Mouse (Mus musculus) kidney, adult 2 months (tissue): ENCODE data around the gene Cdh18. TPM values are rescaled to one million over a fixed set of nuclear protein-coding genes. Genes with fewer than 3 reads are reported as not detected.
"Not testable (repeated sequence)": the region's sequence is repeated elsewhere in the genome, so short reads cannot be mapped to it uniquely, and the experiment has no call there.

ENCODE experiments used
- DNase-seq: peaks from one replicate; pipeline ENCODE4 v3.0.0; 2021
- H3K27ac ChIP-seq: fragments of 200-500 bp; 2 replicates; pipeline ENCODE4 v1.5.1; 2012; ENCODE audit warnings: low read depth, low read length, control low read depth, inconsistent platforms; ENCODE audit not compliant: insufficient read depth
- H3K27me3 ChIP-seq: fragments of 200-500 bp; replicated peaks from 2 replicates; pipeline ENCODE4 v1.6.1; 2012; ENCODE audit warnings: mild to moderate bottlenecking, moderate library complexity, low read length, inconsistent platforms; ENCODE audit not compliant: control insufficient read depth, insufficient read depth
- H3K36me3 ChIP-seq: fragments of 200-500 bp; 2 replicates; pipeline ENCODE4 v1.6.1; 2012; ENCODE audit warnings: mild to moderate bottlenecking, moderate library complexity, low read length, inconsistent platforms; ENCODE audit not compliant: control insufficient read depth, insufficient read depth
- H3K4me1 ChIP-seq: fragments of 200-500 bp; 2 replicates; pipeline ENCODE4 v1.6.1; 2011; ENCODE audit warnings: low read length; ENCODE audit not compliant: control insufficient read depth, insufficient read depth
- H3K4me3 ChIP-seq: fragments of 200-500 bp; 2 replicates; pipeline ENCODE4 v1.5.1; 2011; ENCODE audit warnings: mild to moderate bottlenecking, low read depth, low read length, control low read depth; ENCODE audit not compliant: insufficient read depth
- CTCF ChIP-seq: fragments of 200-500 bp; conservative IDR thresholded peaks from 2 replicates; pipeline ENCODE4 v1.5.1; 2011; ENCODE audit warnings: low read depth, mild to moderate bottlenecking, control low read depth, low read length, moderate library complexity, mixed read lengths; ENCODE audit not compliant: insufficient read depth, insufficient read length
- POLR2A ChIP-seq: fragments of 200-500 bp; IDR thresholded peaks from one replicate; pipeline ENCODE4 v1.6.1; 2011; ENCODE audit warnings: low read depth, low read length, control low read depth
- WGBS: fragments of 180-500 bp; shearing (Covaris S2); methylation state at CpG from one replicate; pipeline ENCODE4 v1.1.7; 2018; 5-methylcytosine and 5-hydroxymethylcytosine counted together
- polyA plus RNA-seq: library from polyadenylated mRNA; depleted of rRNA; stranded (reverse); fragments of >200 nt; gene quantifications from 2 replicates; pipeline ENCODE4 v1.2.3, GENCODE M21; 2012

The Cdh18 gene
- polyA plus RNA-seq, 1 experiment: not detected

DNA sequence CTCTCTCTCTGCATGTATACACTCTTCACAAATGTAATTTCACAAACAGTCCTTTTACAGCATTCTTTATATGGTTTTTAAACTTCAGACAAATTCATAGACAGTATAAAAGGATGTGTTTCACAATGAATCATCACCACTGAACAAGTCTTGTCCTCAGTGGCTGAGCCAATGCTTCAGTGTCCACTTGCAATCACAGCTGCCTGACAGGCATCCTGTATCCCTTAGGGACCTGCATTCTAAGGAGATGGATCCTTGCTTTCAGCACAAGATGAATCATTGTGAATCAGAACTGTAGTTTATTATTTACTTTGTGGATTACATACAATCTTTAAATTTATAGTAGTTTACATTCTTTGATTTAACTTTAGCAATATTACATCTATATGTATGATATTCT is 768.6 kb downstream of the Cdh18 start:
- no peak for TF ChIP-seq CTCF
- TF ChIP-seq POLR2A: no peak
- H3K27ac ChIP-seq: no peak overlapping the region
- no peaks in the 10 kb centered on the region for H3K36me3 ChIP-seq
- no peak for DNase-seq
- H3K27me3 ChIP-seq: no peaks in the 10 kb centered on the region
- H3K4me1 ChIP-seq: no peaks in the 10 kb centered on the region
- H3K4me3 ChIP-seq: no peak overlapping the region

DNA sequence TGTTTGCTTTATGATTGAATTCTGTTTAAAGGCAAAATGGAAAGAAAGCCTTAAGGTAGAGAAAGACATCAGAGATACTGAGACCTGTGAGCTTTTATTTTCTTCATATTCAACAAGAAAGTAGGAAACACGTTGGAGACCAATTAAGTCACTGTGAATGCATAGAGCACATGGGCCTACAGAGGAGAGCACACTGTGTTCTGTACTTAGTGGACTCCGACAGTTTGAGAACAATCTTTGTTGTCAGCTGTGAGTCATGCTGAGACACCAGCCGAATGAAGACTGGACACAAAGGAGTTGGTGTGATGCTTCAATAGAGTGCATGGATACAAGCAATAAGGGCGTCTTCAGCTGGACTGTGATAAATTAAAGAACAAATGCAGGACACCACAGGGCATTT is 791.5 kb downstream of the Cdh18 start:
- not testable (repeated sequence) for DNase-seq, H3K27me3 ChIP-seq, H3K4me3 ChIP-seq, H3K36me3 ChIP-seq, H3K4me1 ChIP-seq, H3K27ac ChIP-seq
- no CpG with 5 or more reads among the region's 4 CpGs for WGBS

DNA sequence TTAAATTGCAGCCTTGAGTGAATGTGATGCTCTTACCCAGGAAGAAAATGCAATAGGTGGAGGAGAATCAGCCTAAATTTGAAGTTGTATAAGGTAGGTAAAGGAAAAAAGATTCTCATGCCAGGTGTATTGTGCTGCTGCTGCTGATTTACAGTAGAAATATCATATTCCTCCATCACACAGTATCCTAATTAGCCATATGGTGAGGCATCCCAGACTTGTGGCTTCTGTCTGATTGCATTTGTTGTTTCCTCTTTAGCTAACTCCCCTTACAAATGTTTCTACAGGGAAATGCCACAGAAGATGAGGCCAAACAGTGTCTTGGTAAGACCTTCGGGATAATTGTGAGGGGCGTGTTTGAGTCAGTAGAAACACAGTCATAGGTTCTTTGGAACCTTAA is 802.3 kb downstream of the Cdh18 start:
- H3K27me3 ChIP-seq: no peaks in the 10 kb centered on the region
- H3K4me3 ChIP-seq: no peak overlapping the region
- H3K27ac ChIP-seq: no peak overlapping the region
- 77% methylated on average over 2 of the region's 2 CpGs for WGBS
- no peaks in the 10 kb centered on the region for H3K4me1 ChIP-seq
- no peak for DNase-seq
- no peak for TF ChIP-seq CTCF
- no peak for TF ChIP-seq POLR2A
- no peaks in the 10 kb centered on the region for H3K36me3 ChIP-seq

DNA sequence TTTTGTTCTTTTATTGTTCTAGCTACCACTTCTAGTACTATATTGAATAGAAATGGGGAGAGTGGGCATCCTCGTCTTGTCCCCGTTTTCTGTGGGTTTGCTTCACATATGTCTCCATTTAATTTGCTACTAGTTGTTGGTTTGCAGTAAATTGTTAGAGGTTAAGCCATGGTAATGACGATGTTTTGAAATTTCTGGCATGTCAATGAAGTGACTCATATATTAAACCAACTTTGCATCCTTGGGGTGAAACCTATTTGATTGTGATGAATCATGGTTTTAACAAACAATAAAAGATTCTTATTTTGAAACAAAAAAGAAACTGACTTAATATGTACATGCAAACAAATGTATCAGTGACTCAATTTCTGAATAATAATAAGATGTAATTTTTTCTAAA is 817.5 kb downstream of the Cdh18 start:
- H3K27ac ChIP-seq: no peak overlapping the region
- no peak overlapping the region for H3K4me3 ChIP-seq
- no peaks in the 10 kb centered on the region for H3K27me3 ChIP-seq
- no peaks in the 10 kb centered on the region for H3K36me3 ChIP-seq
- no peaks in the 10 kb centered on the region for H3K4me1 ChIP-seq
- 88% methylated on average over 3 of the region's 3 CpGs for WGBS
- no peak for DNase-seq
- TF ChIP-seq CTCF (no peak), POLR2A (no peak)

DNA sequence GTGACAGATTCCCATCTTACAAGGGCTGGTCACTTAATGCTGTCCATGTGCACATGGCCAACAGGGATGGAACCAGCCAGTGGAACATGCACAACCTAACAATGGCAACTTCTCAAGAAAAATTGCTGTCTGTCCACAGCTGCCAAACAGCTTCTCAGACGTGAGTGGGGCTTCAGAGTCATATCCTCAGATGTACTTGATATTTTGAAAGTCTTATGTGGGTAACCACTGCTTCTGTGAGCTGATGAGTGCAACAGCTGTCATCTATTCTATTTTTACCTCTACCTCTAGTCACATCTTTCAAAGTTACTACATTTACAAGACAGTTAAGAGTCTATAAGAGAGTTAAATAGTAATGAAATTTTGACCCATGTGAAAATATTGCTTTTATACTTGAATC is 818.9 kb downstream of the Cdh18 start:
- H3K4me3 ChIP-seq: no peak overlapping the region
- H3K4me1 ChIP-seq: no peaks in the 10 kb centered on the region
- H3K27me3 ChIP-seq: no peaks in the 10 kb centered on the region
- no peak overlapping the region for H3K27ac ChIP-seq
- no peak for DNase-seq
- H3K36me3 ChIP-seq: no peaks in the 10 kb centered on the region
- no peak for TF ChIP-seq CTCF
- no peak for TF ChIP-seq POLR2A
- 38% methylated on average over 1 of the region's 1 CpGs for WGBS

DNA sequence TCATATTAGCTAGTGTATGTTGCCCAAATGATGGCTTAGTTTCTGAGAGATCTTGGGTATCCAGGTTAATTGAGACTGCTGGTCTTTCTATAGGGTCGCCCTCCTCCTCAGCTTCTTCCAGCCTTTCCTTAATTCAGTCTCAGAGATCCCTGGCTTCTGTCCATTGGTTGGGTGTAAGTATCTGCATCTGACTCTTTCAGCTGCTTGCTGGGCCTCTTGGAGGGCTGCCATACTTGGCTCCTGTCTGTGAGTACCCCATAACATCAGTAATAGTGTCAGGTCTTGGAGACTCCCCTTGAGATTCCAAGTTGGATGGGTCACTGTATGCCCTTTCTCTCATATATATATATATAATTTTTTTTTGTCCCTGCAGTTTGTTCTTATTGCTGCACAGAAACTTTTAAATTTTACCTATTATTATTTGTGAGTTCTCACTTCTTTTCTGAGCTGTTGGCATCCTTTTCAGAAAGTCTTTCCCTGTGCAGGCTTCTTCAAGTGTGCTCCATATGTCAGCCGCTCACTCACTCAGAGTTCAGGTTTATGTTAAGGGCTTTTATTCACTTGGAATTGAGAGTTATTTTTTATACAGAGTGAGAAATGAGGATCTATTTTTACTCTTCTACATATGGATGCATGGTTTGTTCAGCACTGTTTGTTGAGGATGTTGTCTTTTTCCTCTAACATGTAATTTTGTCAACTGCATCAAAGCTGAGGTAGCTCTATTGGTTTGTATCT is 829.4 kb downstream of the Cdh18 start:
- DNase-seq: no peak
- Histone ChIP-seq H3K27ac (no peak overlapping the region), H3K36me3 (no peaks in the 10 kb centered on the region), H3K4me1 (no peaks in the 10 kb centered on the region), H3K27me3 (no peaks in the 10 kb centered on the region), H3K4me3 (no peak overlapping the region)
- TF ChIP-seq CTCF: no peak
- no peak for TF ChIP-seq POLR2A
- 94% methylated on average over 2 of the region's 2 CpGs for WGBS

DNA sequence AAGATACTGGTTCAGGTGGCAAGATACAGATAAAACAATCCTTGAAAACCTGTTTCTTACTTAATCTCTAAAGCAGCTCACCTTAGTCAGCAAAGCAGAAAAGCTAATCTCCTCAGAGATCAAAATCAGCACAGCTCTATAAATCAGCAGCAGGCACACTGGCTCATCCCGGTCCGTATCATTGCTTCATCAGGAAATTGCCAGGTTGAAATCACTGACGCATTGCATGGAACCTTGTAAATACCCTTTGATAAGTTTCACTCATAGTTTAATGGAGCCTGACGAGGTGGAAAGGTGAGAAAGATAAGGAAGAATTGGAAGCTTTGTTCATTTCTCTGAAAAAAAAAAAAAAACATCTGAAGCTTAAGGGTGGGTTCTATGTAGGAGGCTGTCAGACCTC is 837.0 kb downstream of the Cdh18 start:
- 23% methylated on average over 4 of the region's 4 CpGs for WGBS
- H3K36me3 ChIP-seq: no peaks in the 10 kb centered on the region
- no peak overlapping the region for H3K4me3 ChIP-seq
- no peaks in the 10 kb centered on the region for H3K4me1 ChIP-seq
- no peak overlapping the region for H3K27ac ChIP-seq
- no peak for DNase-seq
- H3K27me3 ChIP-seq: no peaks in the 10 kb centered on the region
- TF ChIP-seq POLR2A (no peak), CTCF (no peak)

DNA sequence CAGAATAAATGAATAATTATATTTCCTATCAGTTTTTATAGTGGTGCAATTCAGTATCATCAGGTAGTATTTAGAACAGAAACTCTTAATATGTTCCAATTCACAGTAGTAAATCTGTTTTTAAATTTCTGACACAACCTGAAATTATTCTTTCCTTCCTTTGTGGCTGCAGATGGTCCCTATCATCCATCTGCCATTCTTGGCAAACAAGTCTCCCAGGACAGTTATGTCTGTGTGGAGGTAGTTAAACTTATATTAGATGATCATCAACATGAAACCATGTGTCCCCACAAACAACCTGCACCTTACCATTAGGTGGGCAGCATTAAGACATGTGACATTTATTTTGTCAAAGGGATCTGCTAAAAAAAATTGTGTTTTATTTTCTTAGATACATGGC is 847.8 kb downstream of the Cdh18 start:
- H3K27ac ChIP-seq: no peak overlapping the region
- DNase-seq: no peak
- H3K4me3 ChIP-seq: no peak overlapping the region
- TF ChIP-seq POLR2A (no peak), CTCF (no peak)
- H3K27me3 ChIP-seq: no peaks in the 10 kb centered on the region
- no peaks in the 10 kb centered on the region for H3K36me3 ChIP-seq
- H3K4me1 ChIP-seq: no peaks in the 10 kb centered on the region
